Mouse (Mus musculus) gastrocnemius, postnatal 10 days (tissue): ENCODE results near the gene Olfr598. TPM values are rescaled to one million over a fixed set of nuclear protein-coding genes. Genes with fewer than 3 reads are reported as not detected.
A peak's percentile ranks its signal among the peaks of the same experiment; 100 is the strongest.
"Not testable (repeated sequence)": the region's sequence is repeated elsewhere in the genome, so short reads cannot be mapped to it uniquely, and the experiment has no call there.

Experiments
- DNase-seq: peaks from one replicate; pipeline ENCODE4 v3.0.0; 2021; ENCODE audit warnings: mixed read lengths
- long read RNA-seq, 2 experiments: library from polyadenylated mRNA; stranded (forward); transcript quantifications; one replicate each; pipeline ENCODE4 v2.0.0; 2021
- total RNA-seq, 2 experiments: library from RNA; stranded (reverse); gene quantifications; 2 replicates each; pipeline ENCODE4 v1.2.3; 2021

Olfr598 gene
- total RNA-seq = not detected
- long read RNA-seq, experiment 1 = 0 reads
- long read RNA-seq, experiment 2 = 0 reads

DNA sequence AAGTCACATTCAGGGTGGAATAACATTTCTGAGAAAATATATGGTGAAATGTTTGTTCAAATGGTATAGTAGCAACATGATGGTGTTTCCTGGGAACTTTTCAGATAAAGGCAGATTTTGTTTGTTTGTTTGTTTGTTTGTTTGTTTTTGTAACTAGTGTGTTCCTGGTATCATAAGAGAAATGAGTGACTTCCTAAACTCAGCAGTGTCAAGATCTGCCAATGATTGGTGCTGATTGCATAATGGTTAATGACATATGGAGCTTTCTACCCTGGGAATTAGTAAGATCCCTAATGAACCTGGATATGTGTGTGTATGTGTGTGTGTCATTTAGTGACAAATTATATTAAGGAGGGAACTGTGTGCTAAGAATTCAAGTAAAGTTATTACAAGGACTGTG lies at the start of gene Olfr598:
Gene Olfr598, plus strand, starts transcription at position 301 of the 400 bp plus-strand sequence.
- DNase-seq = no peak

- DNase-seq = peak; percentile 2
Observed at GRCm38 (mm10) chr7:103305348-103305747, 18.0 kb upstream of the Olfr598 start, which contains the start of gene Olfr596. TSS of gene Olfr596 (plus strand) at chr7:103305648.

DNA sequence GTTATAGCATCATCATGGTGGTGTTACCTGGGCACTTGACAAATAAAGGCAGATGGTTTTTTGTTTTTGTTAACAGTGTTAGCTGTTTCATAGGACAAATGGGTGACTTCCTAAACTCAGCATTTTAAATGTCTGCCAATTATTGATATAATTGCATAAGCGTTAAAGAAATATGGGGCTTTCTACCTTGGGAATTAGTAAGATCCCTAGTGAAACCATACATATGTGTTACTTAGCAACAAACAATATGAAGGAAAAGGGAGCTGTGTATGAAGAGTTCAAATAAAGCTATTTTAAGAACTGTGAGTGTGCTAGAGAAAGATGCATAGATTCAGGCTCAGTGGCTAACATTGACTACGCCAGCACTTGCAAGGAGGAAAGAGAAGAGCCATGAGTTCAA lies 7.4 kb upstream of the Olfr598 start, which contains the start of gene Olfr597:
Gene Olfr597, plus strand, starts transcription at position 301 of the 400 bp plus-strand sequence.
- not testable (repeated sequence) for DNase-seq

DNA sequence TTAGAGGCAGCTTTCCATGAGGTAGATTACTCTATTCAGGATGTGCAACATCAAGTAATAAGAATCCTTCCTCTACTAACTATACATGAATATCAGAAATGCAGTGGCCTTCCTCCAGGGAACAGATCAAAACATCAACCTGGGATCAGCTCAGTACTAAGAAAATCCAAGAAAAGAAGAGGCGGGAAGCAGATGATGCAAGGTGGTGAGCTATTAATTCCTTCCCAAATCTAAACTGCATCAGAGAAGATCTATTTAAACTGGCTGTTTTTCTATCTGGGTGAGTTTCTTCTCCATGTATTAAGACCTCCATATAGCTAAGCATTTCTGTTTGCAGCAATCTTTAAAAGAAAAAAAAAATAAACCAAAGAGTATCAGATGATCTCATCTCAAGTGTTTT lies 12.2 kb downstream of the Olfr598 start, which contains the start of gene Olfr599:
Gene Olfr599, plus strand, starts transcription at position 301 of the 400 bp plus-strand sequence.
- no peak for DNase-seq

DNA sequence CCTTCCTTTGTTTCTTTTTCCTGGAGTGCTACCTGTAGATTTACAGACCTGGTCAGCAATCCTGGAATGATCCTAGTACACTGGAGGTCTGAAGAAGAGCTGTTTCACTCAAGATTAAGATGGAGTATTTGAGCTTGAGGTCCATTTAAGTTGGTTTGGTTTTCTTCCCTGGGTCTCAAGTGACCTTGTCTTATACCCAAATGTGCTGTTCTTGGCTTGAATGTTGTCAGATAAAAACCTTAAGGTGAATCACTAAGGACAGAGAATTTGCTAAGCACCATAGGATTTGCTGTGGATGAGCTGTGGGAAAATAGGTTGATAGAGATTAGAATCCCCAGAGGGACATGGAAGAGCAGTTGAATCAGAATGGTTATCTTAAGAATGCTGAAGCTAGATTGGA lies 26.2 kb downstream of the Olfr598 start, which contains the start of gene Olfr600:
Gene Olfr600, minus strand, starts transcription at position 101 of the 400 bp plus-strand sequence.
- no peak for DNase-seq

GRCm38 (mm10) chr7:103362555-103362954 lies 39.2 kb downstream of the Olfr598 start, which contains the start of gene Olfr601:
TSS of gene Olfr601 (minus strand) at chr7:103362655.
- DNase-seq = no peak

Other genes with a start within 250 kb of the Olfr598 start
- gene Olfr584, start 241.7 kb upstream of the Olfr598 start, total RNA-seq = not detected
- gene Olfr585, start 225.8 kb upstream of the Olfr598 start, total RNA-seq = not detected
- gene Olfr586, start 197.9 kb upstream of the Olfr598 start, total RNA-seq = not detected
- gene Olfr588-ps1, start 182.7 kb upstream of the Olfr598 start, total RNA-seq = not detected
- gene Olfr589, start 167.2 kb upstream of the Olfr598 start, total RNA-seq = not detected
- not detected for gene Olfr591, start 145.2 kb upstream of the Olfr598 start, total RNA-seq
- gene Olfr592, start 138.8 kb upstream of the Olfr598 start, total RNA-seq = not detected
- not detected for gene Olfr593, start 111.7 kb upstream of the Olfr598 start, total RNA-seq
- gene Olfr594, start 106.6 kb upstream of the Olfr598 start, total RNA-seq = not detected
- gene Usp17ld, start 71.1 kb upstream of the Olfr598 start, total RNA-seq = not detected
- gene Olfr596, start 17.9 kb upstream of the Olfr598 start, total RNA-seq = not detected
- gene Olfr597, start 7.3 kb upstream of the Olfr598 start, total RNA-seq = not detected
- gene Olfr599, start 12.3 kb downstream of the Olfr598 start, total RNA-seq = not detected
- not detected for gene Olfr600, start 26.1 kb downstream of the Olfr598 start, total RNA-seq
- gene Olfr601, start 39.1 kb downstream of the Olfr598 start, total RNA-seq = not detected
- gene Olfr603, start 62.6 kb downstream of the Olfr598 start, total RNA-seq = not detected
- gene Usp17lc, start 91.5 kb downstream of the Olfr598 start, total RNA-seq = not detected
- gene Olfr605, start 121.9 kb downstream of the Olfr598 start, total RNA-seq = not detected
- not detected for gene Olfr606, start 125.5 kb downstream of the Olfr598 start, total RNA-seq
- not detected for gene Olfr607, start 140.6 kb downstream of the Olfr598 start, total RNA-seq
- gene Olfr608, start 146.3 kb downstream of the Olfr598 start, total RNA-seq = not detected
- gene Olfr609, start 174.5 kb downstream of the Olfr598 start, total RNA-seq = not detected
- not detected for gene Olfr610, start 188.6 kb downstream of the Olfr598 start, total RNA-seq
- not detected for gene Olfr611, start 197.3 kb downstream of the Olfr598 start, total RNA-seq
- not detected for gene Olfr612, start 219.1 kb downstream of the Olfr598 start, total RNA-seq
- gene Olfr613, start 224.5 kb downstream of the Olfr598 start, total RNA-seq = not detected
- gene Olfr615, start 232.5 kb downstream of the Olfr598 start, total RNA-seq = not detected
- not detected for gene Olfr616, start 245.6 kb downstream of the Olfr598 start, total RNA-seq
- not detected for gene Olfr617, start 249.5 kb downstream of the Olfr598 start, total RNA-seq